Mouse (Mus musculus) c-Kit-positive CD71-positive TER-119-positive erythroid progenitor cells, embryonic 14.5 days (primary cell): ENCODE results near the gene Ppfia3.
"Not testable (repeated sequence)": the region's sequence is repeated elsewhere in the genome, so short reads cannot be mapped to it uniquely, and the experiment has no call there.

Source experiments
- DNase-seq: peaks from one replicate; pipeline ENCODE4 v3.0.0-alpha.2; 2013; ENCODE audit warnings: low spot score

The Ppfia3 gene

GRCm38 (mm10) chr7:45366652-45367019 lies at the start of gene Ppfia3:
Ppfia3 (minus strand) TSS chr7:45367019.
- no peak for DNase-seq

- DNase-seq, result no peak
Observed at GRCm38 (mm10) chr7:45415636-45416035, 48.8 kb upstream of the Ppfia3 start.

- no peak for DNase-seq
Observed at GRCm38 (mm10) chr7:45414740-45415224, 48.0 kb upstream of the Ppfia3 start.

- no peak for DNase-seq
Observed at GRCm38 (mm10) chr7:45413864-45414739, 47.3 kb upstream of the Ppfia3 start.

GRCm38 (mm10) chr7:45413113-45413863 lies 46.5 kb upstream of the Ppfia3 start, which contains the start of gene Ntf5:
Ntf5 (plus strand) TSS chr7:45413695.
- DNase-seq, result no peak

- no peak for DNase-seq
Observed at GRCm38 (mm10) chr7:45412421-45412820, 45.6 kb upstream of the Ppfia3 start.

GRCm38 (mm10) chr7:45409497-45410163 lies 42.8 kb upstream of the Ppfia3 start:
- no peak for DNase-seq

- DNase-seq, result no peak
Observed at GRCm38 (mm10) chr7:45408949-45409348, 42.1 kb upstream of the Ppfia3 start.

- no peak for DNase-seq
Observed at GRCm38 (mm10) chr7:45408351-45408750, 41.5 kb upstream of the Ppfia3 start.

GRCm38 (mm10) chr7:45407836-45408235 lies 41.0 kb upstream of the Ppfia3 start:
- DNase-seq, result no peak

GRCm38 (mm10) chr7:45406157-45407156 lies 39.6 kb upstream of the Ppfia3 start:
- DNase-seq, result no peak

GRCm38 (mm10) chr7:45405091-45406075 lies 38.6 kb upstream of the Ppfia3 start, which contains the start of gene Kcna7:
Kcna7 (plus strand) TSS chr7:45405653.
- peak; percentile 35 for DNase-seq

- peak; percentile 64 for DNase-seq
Observed at GRCm38 (mm10) chr7:45403532-45404261, 36.9 kb upstream of the Ppfia3 start.

- no peak for DNase-seq
Observed at GRCm38 (mm10) chr7:45401521-45402085, 34.8 kb upstream of the Ppfia3 start.

- no peak for DNase-seq
Observed at GRCm38 (mm10) chr7:45396787-45397186, 30.0 kb upstream of the Ppfia3 start.

GRCm38 (mm10) chr7:45396337-45396775 lies 29.5 kb upstream of the Ppfia3 start:
- DNase-seq, result not testable (repeated sequence)

- DNase-seq, result peak; percentile 100
Observed at GRCm38 (mm10) chr7:45395578-45396336, 28.9 kb upstream of the Ppfia3 start, which contains the start of gene Snrnp70. Snrnp70 (minus strand) TSS chr7:45395742.

GRCm38 (mm10) chr7:45395129-45395541 lies 28.3 kb upstream of the Ppfia3 start:
- no peak for DNase-seq
